Mouse (Mus musculus) adrenal gland, postnatal 4 days (tissue): ENCODE data around the gene Ndst2. TPM values are rescaled to one million over a fixed set of nuclear protein-coding genes. Genes with fewer than 3 reads are reported as not detected.
"Not testable (repeated sequence)": the region's sequence is repeated elsewhere in the genome, so short reads cannot be mapped to it uniquely, and the experiment has no call there.

Experiments
- DNase-seq, 2 experiments: peaks; one replicate each; pipeline ENCODE4 v3.0.0; 2021 to 2022; ENCODE audit warnings: low spot score in 2 of 2, mixed read lengths in 2 of 2
- total RNA-seq, 2 experiments: library from RNA; stranded (reverse); gene quantifications; 2 replicates each; pipeline ENCODE4 v1.2.3; 2021

Ndst2 gene
- total RNA-seq, 2 experiments from 2014 or later, result 46.4 to 49.0 TPM

DNA sequence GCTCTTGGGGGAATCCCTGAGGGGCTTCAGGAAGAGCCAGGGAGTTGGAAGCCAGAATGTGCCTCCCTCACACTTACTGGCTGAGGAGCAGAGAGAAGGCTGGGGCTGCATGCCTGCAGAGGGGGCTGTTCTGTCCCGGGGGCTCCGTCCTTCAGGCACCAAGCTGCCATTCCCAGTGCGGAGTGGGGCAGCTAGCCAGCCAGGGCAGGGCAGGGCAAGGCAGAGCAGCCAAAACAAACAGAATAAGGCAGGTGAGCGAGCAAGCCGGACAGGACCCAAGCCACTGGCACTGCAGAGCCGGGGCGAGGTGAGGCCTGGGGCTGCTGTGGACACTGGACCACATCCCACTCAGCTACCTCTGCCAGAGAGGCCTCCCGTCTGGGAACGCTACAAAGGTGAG, 6.9 kb upstream of the Ndst2 start:
- DNase-seq, result no peak

DNA sequence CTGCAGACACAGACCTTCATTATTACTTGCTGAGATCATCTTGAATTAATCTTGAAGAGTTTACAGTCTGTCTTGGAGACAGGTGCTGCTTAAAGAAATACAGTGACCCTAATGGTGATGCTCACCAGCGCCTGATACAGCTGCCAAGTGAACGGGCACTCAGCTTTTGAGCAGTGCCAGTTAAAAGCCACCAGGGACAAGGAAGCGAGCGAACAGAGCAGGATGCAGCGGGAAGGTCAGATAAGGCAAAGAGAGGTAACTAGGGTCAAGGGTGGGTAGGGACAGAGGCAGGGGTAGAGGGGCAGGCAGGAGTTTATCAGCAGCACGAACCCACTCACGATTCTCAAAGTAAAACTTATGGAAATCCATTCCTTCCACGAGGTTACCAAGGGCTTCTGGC, 4.1 kb upstream of the Ndst2 start:
- no peak for DNase-seq

DNA sequence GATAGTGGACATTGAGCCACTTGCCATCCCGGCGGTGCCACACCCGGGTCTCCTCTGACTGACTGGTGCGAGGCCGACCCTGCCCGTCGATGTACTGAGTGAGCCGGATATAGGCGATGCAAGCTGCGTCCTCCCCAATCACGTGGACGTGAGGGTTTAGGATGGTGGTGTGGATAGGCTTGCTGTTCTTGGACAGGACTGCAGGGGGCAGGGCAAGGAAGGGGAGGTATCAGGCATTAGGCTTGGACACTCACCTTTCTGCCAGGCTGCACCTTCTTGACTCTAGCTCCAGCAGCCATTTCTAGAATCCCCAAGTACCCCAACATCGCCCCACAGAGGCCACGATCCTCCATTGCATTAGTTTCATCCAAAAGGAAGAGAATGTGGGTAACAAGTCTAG, 2.9 kb upstream of the Ndst2 start:
- DNase-seq, result no peak

DNA sequence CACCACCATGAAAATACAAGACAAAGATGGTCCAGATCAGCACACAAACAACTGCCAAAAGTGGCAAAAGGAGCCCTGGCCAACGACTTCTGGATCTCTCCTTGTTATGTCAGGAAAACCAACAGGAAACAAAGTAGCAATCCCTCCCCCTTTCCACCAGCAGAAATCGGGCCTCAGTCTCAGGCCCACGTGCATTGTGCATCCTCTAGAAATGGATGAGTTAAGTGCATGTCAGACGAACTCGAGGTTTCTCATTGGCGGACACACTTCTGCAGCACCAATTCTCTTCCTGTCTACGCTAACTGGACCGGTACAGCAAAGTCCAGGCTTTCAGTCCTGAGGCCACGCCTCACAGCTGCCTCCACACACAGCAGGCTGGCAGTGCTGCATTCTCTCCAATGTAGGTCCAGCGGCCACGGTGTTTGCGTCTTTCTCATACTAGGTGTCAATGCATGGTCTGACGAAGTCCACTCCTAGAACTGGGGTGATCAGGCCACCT, 1.6 kb upstream of the Ndst2 start:
- no peak for DNase-seq

DNA sequence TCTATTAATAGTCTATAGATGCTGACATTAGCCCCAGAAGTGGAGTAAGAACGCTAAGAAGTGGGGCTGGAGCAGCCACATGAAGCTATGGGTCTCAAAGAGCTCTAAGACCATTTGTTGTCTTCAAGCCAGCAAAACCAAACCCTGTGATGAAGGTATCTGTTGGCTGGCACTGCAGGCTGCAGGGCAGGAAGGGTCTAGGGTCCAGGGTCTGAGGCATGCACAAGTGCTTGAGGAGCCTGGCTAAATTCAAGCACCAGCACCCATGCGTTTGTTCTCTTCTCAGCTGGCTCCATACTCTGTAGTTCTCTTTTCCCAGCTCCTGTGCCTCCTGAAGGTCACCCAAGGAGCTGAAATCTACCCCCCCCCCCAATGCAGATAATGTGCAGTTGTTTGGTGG, 690 bp upstream of the Ndst2 start:
- no peak for DNase-seq

DNA sequence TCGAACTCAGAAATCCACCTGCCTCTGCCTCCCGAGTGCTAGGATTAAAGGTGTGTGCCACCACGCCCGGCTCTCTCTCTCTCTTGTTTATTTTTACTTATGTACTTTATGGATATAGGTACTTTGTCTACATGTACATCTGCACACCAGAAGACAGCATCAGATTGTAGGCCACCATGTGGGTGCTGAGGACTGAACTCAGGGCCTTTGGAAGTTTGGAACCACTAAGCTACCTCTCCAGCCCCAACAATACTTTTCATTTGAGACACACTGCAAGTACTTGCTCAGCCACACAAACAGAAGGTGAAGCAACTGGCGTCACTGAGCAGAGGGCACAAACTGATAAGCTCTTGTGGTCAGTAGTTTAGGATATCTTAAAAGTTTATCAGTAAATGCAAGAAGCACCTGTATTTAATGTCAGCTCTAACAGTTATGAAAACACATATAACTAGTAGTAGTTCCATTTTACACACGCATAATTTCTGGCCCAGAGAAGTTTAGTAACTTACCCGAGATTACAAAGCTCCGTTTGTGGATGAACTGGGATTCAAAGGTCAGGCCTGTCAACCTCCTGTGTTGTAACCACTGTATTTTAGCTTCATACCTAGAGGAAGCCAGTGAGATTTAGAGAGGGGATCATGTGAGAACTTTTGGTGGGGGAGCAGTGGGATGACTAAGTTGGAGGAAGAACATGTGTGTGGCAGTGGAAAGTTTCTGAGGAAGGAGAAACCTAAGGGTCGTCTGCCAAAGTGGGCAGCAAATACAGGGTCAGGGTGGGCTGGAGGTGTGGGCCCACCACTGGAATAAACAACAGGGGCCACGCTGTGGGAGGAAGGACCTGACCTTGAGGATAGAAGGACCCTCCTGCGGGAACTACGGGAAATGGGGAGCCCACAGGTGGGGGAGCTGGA, 1.1 kb downstream of the Ndst2 start:
- no peak for DNase-seq

DNA sequence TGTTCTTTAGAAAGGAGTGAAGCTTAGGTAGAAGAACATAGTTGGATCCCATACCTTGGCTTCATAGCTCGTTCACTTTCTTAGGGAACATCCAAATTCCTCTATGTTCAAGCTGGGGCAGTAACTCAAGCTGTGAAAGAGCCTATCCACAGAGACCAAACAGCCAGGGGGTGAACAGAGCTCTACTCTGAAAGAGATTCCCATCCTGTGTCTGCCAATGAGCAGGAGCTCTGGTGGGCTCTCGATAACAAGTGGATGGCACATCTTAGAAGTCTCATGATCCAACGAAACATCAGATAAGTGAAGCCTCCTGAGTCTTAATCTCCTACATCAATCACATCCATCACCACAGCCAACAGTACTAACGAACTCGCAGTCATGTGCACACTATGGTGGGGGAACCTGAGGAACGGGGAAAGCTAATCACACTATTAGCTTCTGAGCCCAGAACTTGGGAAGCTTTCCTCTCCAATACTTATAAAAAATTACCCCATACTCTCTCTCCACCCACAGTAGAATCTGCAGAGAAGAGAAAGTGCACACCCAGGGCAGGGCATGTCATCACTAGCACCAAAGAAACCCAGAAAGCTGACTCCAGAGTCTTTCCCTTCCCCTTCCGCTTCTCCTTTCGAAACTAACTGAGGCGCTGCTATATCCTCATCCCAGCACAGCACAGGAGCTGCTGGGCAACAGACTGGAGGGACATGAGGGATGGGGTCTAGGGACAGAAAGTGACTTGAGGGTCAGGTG, 3.3 kb downstream of the Ndst2 start:
- DNase-seq, result no peak

DNA sequence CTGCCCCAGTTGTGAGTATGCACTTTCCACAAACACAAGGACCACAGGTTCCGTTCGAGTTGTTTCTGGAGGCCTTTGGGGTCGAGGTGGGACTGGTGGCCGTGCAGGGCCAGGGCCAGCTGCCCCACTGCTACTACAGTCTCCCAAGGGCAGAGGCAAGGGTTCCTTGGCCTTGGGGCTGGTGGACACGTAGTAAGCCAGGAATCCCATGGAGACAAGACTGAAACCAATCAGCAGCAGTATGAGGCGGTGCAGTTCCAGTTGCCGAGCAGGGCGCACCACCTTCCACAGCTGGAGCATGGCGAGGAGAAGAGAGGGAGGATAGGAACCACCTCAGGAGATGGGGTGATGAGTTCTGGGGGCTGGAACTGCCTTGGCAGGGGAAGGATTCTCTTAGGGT, 4.5 kb downstream of the Ndst2 start:
- DNase-seq, result no peak

DNA sequence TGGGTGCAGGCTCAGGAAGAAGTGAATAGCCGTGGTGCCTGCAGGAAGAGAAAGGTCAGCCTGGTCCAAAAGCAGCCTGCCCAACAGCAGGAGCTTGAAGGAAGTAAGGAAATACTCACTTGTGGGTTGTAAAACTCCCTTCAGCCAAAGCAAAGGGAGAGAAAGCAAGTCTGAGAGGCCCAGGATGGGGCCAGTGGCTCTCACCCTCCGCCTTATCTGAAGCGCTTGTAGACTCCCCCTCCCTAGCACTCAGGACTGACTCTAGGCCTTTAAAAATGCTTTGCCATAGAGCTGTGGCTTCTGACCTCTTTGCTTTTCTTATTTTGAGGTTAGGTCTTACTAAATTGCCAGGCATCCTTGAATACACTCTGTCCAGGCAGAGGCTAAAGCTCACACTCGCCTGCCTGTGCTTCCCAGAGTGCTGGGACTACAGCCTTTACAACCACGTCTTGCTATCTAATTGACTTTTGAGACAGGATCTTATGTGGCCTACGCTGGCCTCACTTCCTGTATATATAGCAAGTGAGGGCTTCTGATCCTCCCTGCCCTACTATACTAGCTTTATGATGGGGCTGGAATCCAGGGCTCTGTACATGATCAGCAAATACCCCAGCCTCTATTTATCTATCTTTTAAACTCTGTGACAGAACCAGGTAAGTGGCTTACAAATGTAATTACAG, 8.6 kb downstream of the Ndst2 start:
- no peak for DNase-seq

DNA sequence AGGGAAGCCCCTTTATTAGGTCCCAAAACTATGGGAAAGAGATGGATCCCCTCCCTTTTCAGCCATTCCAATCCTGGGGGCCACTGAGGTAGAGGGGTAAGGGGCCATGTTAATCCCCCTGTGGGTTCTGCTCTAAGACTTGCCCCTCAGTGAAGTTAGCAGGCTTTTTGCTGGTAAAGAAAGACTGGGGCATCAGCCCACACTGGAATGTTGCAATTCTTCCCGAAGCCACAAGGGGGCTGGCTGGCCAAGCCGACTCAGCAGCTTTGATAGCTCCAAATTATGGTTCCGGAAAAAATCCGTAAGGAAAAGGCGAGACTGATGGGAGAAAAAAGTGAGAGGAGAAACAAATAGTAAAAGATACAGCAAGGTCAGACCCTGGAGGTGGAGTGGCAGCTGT, 10.3 kb downstream of the Ndst2 start:
- no peak for DNase-seq

DNA sequence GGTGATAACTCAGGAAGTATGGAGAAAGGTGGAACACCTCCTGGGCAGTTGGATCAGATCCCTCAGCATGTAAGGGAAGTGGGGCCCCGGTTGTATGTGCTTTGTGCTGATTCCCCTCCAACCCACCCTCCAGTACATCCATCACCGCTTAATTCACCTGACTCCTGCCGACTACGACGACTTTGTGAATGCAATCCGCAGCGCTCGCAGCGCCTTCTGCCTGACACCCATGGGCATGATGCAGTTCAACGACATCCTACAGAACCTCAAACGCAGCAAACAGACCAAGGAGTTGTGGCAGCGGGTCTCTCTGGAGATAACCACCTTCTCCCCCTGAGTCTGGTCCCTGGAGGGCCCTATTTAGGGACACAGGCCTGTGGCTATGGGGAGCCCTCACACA, 11.4 kb downstream of the Ndst2 start:
- no peak for DNase-seq

DNA sequence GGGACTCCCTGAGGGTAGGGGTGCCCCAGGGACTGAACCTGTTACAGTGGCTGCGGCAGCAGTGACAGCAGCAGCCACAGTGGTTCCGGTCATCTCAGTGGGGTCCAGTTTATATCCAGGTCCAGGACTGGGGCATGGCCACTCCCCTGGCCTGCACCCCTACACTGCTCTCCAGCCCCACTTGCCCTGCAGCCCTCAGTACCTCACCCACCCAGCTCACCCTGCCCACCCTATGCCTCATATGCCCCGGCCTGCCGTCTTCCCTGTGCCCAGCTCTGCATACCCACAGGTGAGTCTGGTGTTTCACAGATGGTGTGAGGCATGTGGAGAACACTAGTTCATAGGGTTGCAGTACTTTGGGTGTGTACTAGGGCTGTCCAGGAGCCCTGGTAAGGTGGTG, 13.0 kb downstream of the Ndst2 start:
- no peak for DNase-seq

DNA sequence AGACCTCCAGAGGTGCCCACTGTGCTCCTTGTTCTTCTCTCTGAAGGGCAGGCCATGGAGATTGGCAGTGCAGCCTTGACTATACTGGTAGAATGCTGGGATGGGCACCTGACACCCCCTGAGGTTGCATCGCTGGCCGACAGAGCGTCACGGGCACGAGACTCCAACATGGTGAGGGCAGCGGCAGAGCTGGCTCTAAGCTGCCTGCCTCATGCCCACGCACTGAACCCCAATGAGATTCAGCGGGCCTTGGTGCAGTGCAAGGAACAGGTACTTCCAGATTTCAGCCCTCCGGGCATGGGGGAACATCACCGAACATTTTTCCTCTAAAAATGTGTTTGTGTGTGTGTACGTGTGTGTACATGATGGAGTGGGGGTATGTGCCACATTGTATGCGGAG, 14.6 kb downstream of the Ndst2 start:
- DNase-seq, result no peak

DNA sequence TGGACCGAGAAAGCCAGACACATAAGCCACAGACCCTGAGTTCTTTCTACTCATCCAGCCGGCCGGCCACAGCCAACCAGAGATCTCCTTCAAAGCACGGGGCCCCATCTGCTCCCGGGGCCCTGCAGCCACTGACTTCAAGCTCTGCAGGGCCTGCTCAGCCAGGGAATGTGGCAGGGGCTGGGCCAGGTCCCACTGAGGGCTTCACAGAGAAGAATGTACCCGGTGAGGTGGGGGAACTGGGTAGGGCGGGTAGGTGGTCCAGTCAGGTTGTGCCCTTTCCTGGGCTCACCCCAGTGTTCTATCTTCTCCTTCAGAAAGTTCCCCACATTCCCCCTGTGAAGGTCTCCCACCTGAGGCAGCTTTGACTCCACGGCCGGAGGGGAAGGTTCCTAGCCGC, 15.9 kb downstream of the Ndst2 start:
- no peak for DNase-seq

DNA sequence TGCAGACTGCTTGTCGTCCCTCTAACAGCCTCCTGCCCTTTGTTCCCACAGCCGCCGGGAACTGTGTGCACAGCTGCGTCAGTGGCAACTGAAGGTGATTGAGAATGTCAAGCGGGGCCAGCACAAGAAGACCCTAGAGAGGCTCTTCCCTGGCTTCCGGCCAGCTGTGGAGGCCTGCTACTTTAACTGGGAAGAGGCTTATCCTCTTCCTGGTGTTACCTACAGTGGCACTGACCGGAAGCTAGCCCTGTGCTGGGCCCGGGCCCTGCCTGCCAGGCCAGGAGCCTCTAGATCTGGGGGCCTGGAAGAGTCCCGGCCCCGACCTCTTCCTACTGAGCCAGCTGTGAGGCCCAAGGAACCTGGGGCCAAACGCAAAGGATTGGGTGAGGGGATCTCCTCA, 20.5 kb downstream of the Ndst2 start:
- DNase-seq, result no peak

DNA sequence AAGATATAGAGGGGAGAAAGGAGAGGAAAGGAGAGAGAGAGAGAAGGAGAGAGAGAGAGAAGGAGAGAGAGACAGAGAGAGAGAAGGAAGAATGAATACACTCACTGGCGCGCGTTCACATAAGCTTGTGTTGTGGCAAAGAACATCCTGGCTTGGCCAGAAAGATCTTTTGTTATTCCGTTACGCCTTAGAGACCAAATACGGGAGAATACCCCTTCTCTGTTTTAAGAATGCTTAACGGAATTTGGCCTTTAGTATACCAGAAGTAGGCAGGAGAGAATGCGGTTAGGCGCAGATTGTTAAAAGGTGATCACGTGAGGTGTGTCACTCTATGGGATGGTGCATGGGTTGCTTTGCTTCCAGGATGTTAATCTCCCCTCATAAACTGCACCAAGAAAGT, 26.1 kb downstream of the Ndst2 start:
- DNase-seq, result no peak

DNA sequence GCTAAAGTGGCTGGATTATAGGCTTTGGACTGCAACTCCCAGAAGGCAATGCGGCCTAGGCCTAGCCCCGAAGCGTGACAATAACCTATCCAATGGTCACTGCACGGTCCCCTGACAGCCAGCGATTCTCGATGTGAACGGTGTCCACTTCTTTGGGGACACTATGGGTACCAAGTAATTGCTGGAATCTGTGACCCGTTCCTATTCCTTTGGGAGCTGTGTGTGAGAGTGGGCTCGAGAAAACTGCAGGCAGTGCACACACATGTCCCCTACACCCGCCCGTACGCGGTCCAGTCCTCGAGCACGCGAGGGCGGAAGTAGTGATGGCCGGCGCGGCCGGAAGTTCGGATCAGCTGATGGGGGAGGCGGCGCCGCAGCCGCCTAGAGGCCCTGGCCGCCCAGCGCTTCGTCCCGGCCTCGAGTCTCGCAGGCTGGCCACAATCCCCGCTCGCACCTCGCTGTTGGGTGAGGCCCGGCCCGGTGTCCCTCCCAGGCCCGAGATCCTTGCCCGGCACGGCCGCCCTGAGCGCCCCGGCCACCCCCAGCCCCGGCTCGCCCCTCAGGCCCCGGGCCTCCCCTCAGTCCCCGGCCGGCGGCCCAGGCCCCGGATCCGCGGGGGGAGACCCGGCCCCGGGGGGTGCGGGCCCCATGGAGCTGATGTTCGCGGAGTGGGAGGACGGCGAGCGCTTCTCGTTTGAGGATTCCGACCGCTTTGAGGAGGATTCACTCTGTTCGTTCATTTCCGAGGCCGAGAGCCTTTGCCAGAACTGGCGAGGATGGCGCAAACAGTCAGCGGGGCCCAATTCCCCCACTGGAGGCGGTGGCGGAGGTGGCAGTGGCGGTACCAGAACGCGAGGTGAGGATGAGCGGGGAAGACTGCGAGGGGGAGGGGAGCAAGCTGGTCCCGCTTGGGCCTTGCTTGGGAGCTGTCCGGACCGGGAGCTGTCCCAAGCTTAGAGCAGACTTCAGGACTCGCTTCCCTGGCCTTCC, 26.9 kb downstream of the Ndst2 start, which contains the start of gene Zswim8:
Gene Zswim8 (plus strand): TSS at position 352 of the 990 bp plus-strand sequence.
- DNase-seq, result peak; percentile 71 to 78

DNA sequence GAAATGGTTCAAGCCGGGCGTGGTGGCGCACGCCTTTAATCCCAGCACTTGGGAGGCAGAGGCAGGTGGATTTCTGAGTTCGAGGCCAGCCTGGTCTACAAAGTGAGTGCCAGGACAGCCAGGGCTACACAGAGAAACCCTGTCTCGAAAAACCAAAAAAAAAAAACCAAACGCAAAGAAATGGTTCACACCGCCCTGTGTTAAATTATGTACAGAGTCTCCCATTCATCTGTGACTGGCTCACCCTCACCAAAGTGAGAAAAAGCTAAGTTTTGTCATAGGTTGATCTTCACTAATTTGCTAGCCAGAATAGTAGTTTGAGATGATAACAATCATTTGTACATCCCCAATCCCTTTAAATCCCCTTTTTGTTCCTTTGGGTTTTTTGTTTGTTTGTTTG, 30.9 kb downstream of the Ndst2 start:
- DNase-seq, result not testable (repeated sequence)

DNA sequence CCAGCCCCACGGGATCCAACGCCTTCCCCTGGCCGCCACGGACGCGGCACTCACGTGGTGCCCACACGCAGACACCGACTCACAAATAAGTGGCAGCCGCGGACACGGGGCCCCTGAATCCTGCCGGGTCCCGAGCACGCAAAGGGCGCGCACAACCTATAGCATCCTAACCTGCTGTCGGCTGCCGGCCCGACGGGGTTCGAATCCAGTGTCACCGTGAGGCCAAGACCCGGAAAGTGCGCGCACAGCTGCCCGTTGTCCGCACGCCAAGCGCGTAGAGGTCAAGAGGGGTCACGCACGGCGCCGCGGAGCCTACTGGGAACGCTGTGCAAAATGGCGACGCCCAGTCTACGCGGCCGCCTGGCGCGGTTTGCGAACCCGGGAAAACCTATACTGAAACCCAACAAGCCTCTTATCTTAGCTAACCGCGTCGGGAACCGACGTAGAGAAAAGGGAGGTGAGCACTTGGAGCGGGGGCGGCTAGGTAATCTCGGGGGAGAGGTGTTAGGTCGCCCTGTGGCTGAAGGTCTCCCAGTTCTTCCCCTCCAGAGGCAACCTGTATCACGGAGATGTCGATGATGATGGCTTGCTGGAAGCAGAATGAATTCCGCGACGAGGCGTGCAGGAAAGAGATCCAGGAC, 31.5 kb downstream of the Ndst2 start, which contains the start of gene Chchd1:
Gene Chchd1 (plus strand): TSS at position 266 of the 641 bp plus-strand sequence.
- DNase-seq, result peak; percentile 76 to 83
